In genomic region chrX:71528646-71529045, GRCm38 (mm10) we compare ENCODE assay signal across 10 mouse cellular contexts. TPM values are rescaled to one million over a fixed set of nuclear protein-coding genes. Genes with fewer than 3 reads are reported as not detected.
DNase-seq lines count a peak whose midpoint lies in the region; ATAC-seq and TF ChIP-seq lines count a peak whose summit lies in the region.
"Had no signal": no experiment of that assay in that cellular context is flagged by ENCODE, and none has a peak within 500 bp of the region (broad histone marks: within the 10 kb centered on the region; RNA-seq: fewer than 3 reads in every experiment).

No protein-coding gene starts in this region.

- no peaks in the 10 kb centered on the region for H3K9me3 ChIP-seq in hindbrain, embryonic 12.5 days (replicated peaks)
- no peaks in the 10 kb centered on the region for H3K9me3 ChIP-seq in lung, postnatal 0 days (ENCODE audit: low read length)

- peak overlapping the region; percentile 55; the same call in 1 of the 2 replicates for H3K27ac ChIP-seq in hindbrain, embryonic 12.5 days
- no peak overlapping the region for H3K27ac ChIP-seq in lung, postnatal 0 days (ENCODE audit: low read length)
- H3K27ac ChIP-seq: macrophage had no signal

- H3K4me3 ChIP-seq in hindbrain, embryonic 12.5 days: no peak overlapping the region
- H3K4me3 ChIP-seq in lung, postnatal 0 days (ENCODE audit: low read depth, low read length): no peak overlapping the region

- no peaks in the 10 kb centered on the region for H3K27me3 ChIP-seq in hindbrain, embryonic 12.5 days
- H3K27me3 ChIP-seq in lung, postnatal 0 days (replicated peaks; ENCODE audit: insufficient read depth, low read length): no peaks in the 10 kb centered on the region

- no peak overlapping the region for H3K4me2 ChIP-seq in hindbrain, embryonic 12.5 days (replicated peaks)
- no peak overlapping the region for H3K4me2 ChIP-seq in lung, postnatal 0 days (replicated peaks; ENCODE audit: low read depth, low read length)

- peak; percentile 55 for DNase-seq in adrenal gland, adult 2 months
- no peak for DNase-seq in adrenal gland, postnatal 4 days (ENCODE audit: low spot score in 2 of 2)
- peak; percentile 24 for DNase-seq in 416B (ENCODE audit: low read depth)
- DNase-seq in lung, postnatal 0 days (ENCODE audit: low spot score): peak; percentile 21
- DNase-seq in cerebellum, postnatal 36 days: no peak
- DNase-seq: thymus, postnatal 25 days had no signal

- peak; percentile 95 for ATAC-seq in hindbrain, embryonic 12.5 days (ENCODE audit: low FRiP score)
- ATAC-seq in lung, postnatal 0 days: no peak
- ATAC-seq in inflammation-experienced regulatory T-cells, adult 6 months: no peak
- ATAC-seq in erythroblast, adult 5-6 weeks (replicated peaks; ENCODE audit: low FRiP score, poor library complexity, severe bottlenecking): no peak

- WGBS in hindbrain, embryonic 12.5 days: 43% methylated on average over 6 of the region's 6 CpGs
- 43% methylated on average over 5 of the region's 6 CpGs for WGBS in lung, postnatal 0 days

- no peaks in the 10 kb centered on the region for H3K36me3 ChIP-seq in hindbrain, embryonic 12.5 days
- no peaks in the 10 kb centered on the region for H3K36me3 ChIP-seq in lung, postnatal 0 days (ENCODE audit: insufficient read depth, low read length)

- TF ChIP-seq CTCF in lung, postnatal 0 days (IDR thresholded peaks at IDR 0.05): no peak

- TF ChIP-seq EP300 in lung, postnatal 0 days (IDR thresholded peaks at IDR 0.05): no peak

- no peak overlapping the region for H3K9ac ChIP-seq in hindbrain, embryonic 12.5 days
- no peak overlapping the region for H3K9ac ChIP-seq in lung, postnatal 0 days (replicated peaks; ENCODE audit: low read depth)

- peaks cover 5% of the 10 kb centered on the region; the same call in 1 of the 2 replicates for H3K4me1 ChIP-seq in hindbrain, embryonic 12.5 days
- H3K4me1 ChIP-seq in lung, postnatal 0 days (ENCODE audit: insufficient read depth, low read depth, low read length): no peaks in the 10 kb centered on the region

RNA-seq across cellular contexts. Expression of gene Hmgb3, which starts 27.1 kb away (rescaled TPM):
- total RNA-seq in adrenal gland, adult 2 months (2021): 100 to 1,000 TPM; 187 to 204 TPM
- 94.7 and 142 TPM in 2 replicates for polyA plus RNA-seq in adrenal gland, adult 2 months (2012; rRNA removed)
- 100 to 1,000 TPM; 225 to 235 TPM for total RNA-seq in adrenal gland, postnatal 4 days (2021)
- 578 and 611 TPM in 2 replicates for polyA plus RNA-seq in hindbrain, embryonic 12.5 days (2016; fragmentation: Nextera tagmentation; extraction: Ambion mirVana)
- polyA plus RNA-seq in lung, postnatal 0 days (2015; fragmentation: Nextera tagmentation; extraction: Ambion mirVana): 57.1 and 64.4 TPM in 2 replicates
- polyA plus RNA-seq in inflammation-experienced regulatory T-cells, adult 6 months (2017; shearing (Covaris generic)): 10 to 100 TPM; 28.5 to 82.0 (median 50.2) TPM
- total RNA-seq in erythroblast, adult 5-6 weeks (2015; ENCODE audit: low replicate concordance): 30.5 and 42.1 TPM in 2 replicates
- total RNA-seq in erythroblast, adult 5-6 weeks (2017; ENCODE audit: low replicate concordance): 72.8 TPM in 2 replicates

RNA-seq across cellular contexts. Expression of gene Cd99l2, which starts 36.0 kb away (rescaled TPM):
- total RNA-seq in adrenal gland, adult 2 months (2021): 100 to 1,000 TPM in 1 of 2 experiments, 10 to 100 TPM in 1; 78.0 to 110 TPM
- polyA plus RNA-seq in adrenal gland, adult 2 months (2012; rRNA removed): 18.7 and 21.4 TPM in 2 replicates
- 10 to 100 TPM; 64.1 to 66.0 TPM for total RNA-seq in adrenal gland, postnatal 4 days (2021)
- 46.1 and 46.2 TPM in 2 replicates for polyA plus RNA-seq in hindbrain, embryonic 12.5 days (2016; fragmentation: Nextera tagmentation; extraction: Ambion mirVana)
- 17.0 and 21.1 TPM in 2 replicates for polyA plus RNA-seq in lung, postnatal 0 days (2015; fragmentation: Nextera tagmentation; extraction: Ambion mirVana)
- polyA plus RNA-seq in inflammation-experienced regulatory T-cells, adult 6 months (2017; shearing (Covaris generic)): 10 to 100 TPM; 16.9 to 24.8 (median 18.5) TPM
- 0.77 and 6.1 TPM in 2 replicates for total RNA-seq in erythroblast, adult 5-6 weeks (2015; ENCODE audit: low replicate concordance)
- total RNA-seq in erythroblast, adult 5-6 weeks (2017; ENCODE audit: low replicate concordance): 6.3 and 7.0 TPM in 2 replicates

Comparison
In these comparisons a context has a peak if more than half of its experiments do, and no peak if none do; other contexts are left out.
1. DNase-seq: peak in adrenal gland, adult 2 months (single experiment), 416B (single experiment) and lung, postnatal 0 days (single experiment); none in adrenal gland, postnatal 4 days (0 of 2) and cerebellum, postnatal 36 days (0 of 2).